Mouse (Mus musculus): ENCODE results near the gene Haus2. TPM values are rescaled to one million over a fixed set of nuclear protein-coding genes. Genes with fewer than 3 reads are reported as not detected.

Haus2 gene
- total RNA-seq, 2 experiments from 2014 or later = 19.9 to 22.6 TPM

DNA sequence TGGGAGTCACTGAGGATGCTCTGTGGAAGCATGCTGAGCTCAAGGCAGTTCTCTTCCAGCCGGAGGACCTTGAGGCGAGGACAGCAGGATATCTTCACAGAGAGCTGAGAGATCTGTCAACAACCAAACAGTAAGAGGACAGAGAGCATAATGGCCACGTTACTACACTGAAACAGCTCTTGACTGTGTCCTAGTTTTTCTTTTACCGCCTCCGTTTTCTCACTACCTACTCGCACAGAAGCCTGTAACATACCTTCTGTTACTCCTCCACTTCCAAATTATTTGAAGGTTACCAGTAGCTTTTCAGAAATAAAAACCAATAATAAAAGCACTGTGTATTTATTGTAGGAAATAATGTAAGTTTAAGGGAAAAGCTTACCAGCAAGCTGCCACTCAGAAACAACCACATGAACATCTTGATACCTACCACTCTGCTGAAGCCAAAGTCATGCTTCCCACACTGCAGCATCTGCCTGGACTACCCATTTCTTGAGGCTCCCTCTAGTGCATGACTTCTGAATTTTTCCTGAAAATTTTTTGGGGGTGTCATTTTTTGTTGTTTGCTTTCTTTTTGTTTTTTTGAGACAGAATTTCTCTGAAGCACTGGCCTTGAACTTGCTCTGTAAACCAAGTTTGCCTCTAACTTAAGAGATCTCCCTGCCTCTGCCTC, 3.0 kb upstream of the Haus2 start:
- 0 out of 2 replicates have a peak, but pooled peaks have one; percentile 36 for ATAC-seq (replicated peaks; ENCODE audit: low FRiP score, low TSS enrichment, poor library complexity, severe bottlenecking)

DNA sequence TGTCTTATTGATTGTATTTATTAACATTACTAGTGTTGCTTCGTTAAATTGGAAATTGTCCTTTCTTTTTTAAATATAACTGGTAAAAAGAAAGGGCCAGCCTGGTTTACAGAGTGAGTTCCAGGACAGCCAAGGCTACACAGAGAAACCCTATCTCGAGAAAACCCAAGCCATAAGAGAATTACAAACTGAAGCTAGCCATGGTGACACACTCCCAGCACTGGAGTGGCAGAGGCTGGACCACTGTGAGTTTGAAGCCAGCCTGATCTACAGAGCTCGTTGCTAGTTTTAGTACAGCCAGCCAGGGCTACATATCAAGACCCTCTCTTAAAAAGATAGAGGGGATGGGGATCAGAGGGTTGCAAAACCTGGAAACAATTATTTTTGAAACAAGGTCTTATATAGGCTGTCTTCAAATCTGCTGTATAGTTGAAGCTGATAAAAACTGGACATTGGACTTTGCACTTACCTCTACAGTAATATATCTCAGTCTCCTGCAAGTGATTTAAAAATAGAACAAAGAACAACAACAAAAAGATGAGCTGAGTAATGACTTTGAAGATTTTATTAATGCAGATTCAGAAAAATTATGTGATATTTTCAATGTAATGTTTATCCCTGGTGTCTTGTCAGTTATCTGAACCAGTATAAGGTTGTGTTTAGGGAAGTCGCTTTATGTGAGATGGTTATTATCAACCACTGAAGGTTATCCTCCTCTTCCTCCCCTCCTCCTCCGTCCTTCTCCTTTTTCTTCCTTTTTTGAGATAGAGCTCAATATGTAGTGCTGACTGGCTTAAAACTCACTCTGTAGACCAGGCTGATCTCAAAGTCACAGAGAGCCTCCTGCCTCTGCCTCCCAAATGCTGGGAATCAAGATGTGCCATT, 7.3 kb downstream of the Haus2 start:
- no peak for ATAC-seq (replicated peaks; ENCODE audit: low FRiP score, low TSS enrichment, poor library complexity, severe bottlenecking)

DNA sequence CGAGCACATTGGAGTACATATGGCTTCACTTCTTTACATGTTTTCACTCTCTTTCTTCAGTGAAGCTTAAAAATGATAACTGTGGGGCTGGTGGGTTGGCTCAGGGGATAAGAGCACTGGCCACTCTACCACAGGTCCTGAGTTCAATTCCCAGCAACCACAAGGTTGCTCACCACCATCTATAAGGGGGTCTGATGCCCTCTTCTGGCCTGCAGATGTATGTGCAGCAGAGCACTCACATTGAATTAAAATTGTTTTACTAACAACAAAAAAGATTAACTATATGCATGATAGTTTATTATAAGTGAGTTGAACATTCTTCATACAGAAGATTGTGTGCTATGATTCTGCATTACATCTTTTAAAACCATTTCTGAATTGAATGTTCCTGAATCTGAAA, 10.4 kb downstream of the Haus2 start:
- no peak for ATAC-seq (replicated peaks; ENCODE audit: low FRiP score, low TSS enrichment, poor library complexity, severe bottlenecking)

DNA sequence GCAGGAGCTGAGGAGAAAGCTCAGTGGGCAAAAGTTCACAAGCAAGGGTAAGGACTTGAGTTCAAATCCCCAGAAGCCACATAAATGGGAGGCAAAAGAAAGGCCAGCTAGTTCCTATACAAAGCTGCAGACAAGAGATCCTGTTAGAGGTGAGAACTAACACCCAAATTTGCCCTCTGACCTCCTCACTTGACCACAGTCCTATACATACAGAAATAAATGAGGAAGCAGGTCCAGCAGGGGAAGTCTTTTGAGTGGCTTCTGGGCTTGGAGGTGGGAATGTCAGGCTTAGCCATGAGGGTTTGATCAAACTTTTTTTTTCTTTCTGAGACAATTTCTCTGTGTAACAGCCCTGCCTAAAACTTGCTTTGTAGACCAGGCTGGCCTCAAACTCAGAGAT, 13.7 kb downstream of the Haus2 start:
- ATAC-seq (replicated peaks; ENCODE audit: low FRiP score, low TSS enrichment, poor library complexity, severe bottlenecking) = no peak

DNA sequence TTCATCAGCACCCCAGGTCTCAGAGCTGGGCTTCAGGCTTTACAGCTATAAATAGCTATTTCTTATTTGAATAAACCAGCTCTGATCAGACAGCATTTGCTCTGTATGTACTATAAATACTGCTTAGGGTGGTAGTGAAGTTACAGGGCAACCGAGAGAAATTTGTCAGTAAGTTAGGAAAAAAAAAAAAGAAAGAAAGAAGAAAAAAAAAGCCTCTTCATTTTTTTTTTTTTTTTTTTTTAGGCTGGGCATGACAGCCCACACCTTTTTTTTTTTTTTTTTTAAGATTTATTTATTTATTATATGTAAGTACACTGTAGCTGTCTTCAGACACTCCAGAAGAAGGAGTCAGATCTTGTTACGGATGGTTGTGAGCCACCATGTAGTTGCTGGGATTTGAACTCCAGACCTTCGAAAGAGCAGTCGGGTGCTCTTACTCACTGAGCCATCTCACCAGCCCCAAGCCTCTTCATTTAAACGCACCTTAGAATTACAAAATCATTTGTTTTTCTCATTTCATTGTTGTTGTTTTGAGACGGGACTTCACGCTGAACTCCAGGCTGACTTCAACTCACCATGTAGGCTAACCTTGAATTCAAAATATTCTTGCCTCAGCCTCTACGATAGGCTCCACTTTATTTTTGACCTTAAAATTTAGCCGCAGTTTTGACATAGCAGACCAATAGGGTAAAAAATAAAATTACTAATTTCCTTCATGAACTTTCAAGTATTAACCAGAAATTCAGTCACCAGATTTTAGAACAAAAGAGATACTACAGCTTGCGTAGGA, 19.1 kb downstream of the Haus2 start:
- ATAC-seq (replicated peaks; ENCODE audit: low FRiP score, low TSS enrichment, poor library complexity, severe bottlenecking) = no peak

DNA sequence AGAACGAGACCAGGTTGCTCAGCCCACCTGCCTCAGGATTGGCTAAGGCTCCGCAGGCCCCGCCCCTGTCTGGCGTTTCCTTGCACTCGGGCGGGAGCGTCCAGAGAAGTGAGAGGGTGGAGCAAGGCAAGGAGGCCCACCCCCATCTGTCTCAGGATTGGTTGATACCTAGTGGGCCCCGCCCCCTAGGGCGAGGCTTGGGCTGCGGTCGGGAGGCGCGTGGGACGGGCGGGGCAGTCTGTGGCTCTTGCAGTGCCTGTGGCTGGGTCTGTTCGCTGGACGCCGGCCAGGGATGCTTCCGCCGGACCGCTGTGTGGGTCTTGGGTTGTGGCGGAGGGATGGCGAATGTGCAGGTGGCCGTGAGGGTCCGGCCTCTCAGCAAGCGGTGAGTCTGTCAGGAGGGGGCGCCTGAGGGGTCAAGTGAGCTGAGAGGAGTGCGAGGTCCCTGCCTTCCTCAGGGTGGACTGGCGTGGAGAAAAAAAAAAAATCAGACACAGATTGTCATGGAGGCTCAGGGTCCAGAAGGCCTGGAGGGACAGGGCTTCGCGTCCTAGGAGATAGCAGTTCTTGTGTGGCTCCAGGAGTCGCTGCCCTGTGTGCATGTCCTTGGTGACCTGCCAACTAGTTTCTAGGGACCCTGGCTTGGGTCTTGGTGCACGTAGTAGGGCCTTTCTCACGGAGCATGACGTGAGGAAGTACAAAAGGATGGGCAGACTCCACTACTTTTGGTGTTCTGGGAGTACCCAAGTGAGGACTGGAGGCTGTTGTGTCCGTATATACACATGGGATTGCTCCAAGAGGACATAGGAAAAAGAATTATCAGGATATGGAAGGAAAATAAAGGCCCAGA, 19.9 kb downstream of the Haus2 start, which contains the start of gene Stard9:
Gene Stard9, plus strand, starts transcription at position 236 of the 850 bp plus-strand sequence.
- ATAC-seq (replicated peaks; ENCODE audit: low FRiP score, low TSS enrichment, poor library complexity, severe bottlenecking) = peak; percentile 99

DNA sequence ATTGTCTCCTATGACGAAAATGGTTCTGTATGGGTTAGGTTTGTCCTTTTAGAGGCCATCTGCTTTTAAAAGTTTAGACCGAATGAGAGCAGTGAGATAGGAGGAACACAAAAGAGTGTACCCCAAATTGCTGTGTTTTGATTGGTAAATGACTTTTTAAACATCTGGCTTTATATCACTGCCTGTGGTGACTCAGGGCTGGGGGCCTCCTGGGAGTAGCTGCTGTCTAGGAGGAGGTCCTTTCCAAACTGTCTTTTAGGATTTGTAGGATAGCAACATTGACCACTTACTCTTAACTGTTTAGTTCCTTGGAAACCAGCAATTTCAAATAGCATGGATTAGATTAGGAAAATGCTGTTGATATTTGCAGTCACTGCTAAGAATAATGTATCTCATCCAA, 21.1 kb downstream of the Haus2 start:
- no peak for ATAC-seq (replicated peaks; ENCODE audit: low FRiP score, low TSS enrichment, poor library complexity, severe bottlenecking)

DNA sequence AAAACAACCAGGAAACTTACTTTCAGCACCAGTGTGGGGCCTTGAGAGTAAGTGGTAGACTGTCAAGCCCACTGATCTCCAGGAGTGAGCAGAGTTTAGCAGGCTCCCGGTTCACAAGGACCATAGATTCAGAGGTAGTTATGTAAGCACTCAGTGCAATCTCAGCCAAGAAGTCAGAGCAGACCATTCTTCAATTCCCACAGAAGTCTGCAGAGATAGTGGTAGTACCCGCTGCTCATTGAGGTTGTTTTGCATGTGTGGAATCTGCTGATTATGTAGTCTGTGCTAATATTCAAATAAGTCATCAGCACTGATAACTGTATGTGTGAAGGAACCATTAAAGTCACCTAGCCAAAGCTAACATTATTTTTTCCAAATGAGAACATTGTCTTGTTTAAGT, 21.5 kb downstream of the Haus2 start:
- ATAC-seq (replicated peaks; ENCODE audit: low FRiP score, low TSS enrichment, poor library complexity, severe bottlenecking) = no peak

DNA sequence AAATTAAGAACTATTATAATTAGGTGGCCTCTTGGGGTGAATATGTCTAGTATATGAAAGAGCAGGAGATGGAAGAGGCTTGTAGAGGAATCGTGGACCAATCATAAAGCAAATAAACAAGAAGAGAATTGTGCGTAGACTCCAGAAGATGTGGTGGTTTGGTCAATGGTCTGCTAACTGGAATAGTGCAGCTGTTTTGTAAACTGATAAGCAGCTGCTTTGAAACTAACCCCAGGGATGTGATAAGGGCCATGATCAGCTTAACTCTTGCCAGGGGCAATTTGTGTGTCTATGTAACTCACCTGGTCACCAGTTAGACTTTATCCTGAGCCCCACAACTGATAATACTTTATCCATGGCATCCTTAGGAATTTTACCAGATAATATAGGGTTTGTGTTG, 22.3 kb downstream of the Haus2 start:
- no peak for ATAC-seq (replicated peaks; ENCODE audit: low FRiP score, low TSS enrichment, poor library complexity, severe bottlenecking)

DNA sequence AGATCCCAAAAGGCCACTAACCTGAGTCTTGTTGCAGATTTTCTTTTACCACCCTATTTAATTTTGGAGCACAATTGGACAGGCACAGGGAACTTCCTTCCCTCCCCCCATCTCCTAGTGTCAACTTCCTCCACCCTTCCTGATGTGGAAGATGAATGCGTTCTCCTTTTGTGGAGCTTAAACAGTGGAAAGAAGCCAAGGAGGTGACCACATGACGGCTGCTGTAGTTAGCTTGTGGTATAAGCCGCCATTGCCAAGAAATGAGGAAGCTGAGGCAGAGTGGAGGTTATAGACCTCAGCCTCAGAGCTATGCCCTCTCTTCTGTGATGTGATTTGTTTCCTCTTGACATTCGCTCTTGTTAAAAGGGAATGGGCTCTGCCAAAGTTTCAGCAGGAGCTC, 22.8 kb downstream of the Haus2 start:
- ATAC-seq (replicated peaks; ENCODE audit: low FRiP score, low TSS enrichment, poor library complexity, severe bottlenecking) = no peak

DNA sequence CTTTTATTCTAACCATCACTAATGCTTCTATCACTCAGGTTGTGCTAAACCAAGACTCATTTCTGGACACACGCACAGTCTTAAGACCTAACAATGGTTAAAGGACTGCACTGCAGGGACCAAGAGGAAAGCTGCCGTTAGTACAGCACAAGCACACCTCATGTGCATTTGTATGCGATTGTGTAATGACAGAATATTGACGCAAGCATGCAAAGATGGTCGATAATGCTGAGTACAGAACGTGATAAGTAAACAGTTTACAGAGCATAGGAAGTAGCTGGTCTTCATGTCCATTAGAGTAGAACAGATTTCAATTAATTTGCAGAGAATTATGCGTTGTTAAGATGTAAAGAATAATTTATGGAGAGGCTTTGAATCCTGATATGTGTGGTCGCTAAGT, 31.7 kb downstream of the Haus2 start:
- ATAC-seq (replicated peaks; ENCODE audit: low FRiP score, low TSS enrichment, poor library complexity, severe bottlenecking) = no peak

DNA sequence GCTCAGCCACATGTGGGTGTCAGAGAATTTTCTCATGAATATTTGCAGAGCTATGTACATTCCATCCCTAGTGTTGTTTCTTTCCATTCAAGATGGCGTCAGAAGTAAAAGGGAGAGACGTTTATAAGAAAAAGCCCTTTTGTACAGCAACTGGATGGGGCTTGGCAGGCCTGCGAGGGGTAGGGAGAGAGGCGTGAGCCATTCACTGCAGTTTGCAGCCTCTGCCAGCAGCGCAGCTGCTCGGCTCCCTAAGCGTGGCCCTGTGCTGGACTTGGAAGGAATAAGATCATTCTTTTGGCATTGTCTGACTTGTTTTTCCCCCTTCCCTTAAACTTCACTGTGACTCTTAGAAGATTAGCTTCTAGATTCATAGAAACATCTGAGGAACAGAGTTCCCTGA, 34.7 kb downstream of the Haus2 start:
- no peak for ATAC-seq (replicated peaks; ENCODE audit: low FRiP score, low TSS enrichment, poor library complexity, severe bottlenecking)

DNA sequence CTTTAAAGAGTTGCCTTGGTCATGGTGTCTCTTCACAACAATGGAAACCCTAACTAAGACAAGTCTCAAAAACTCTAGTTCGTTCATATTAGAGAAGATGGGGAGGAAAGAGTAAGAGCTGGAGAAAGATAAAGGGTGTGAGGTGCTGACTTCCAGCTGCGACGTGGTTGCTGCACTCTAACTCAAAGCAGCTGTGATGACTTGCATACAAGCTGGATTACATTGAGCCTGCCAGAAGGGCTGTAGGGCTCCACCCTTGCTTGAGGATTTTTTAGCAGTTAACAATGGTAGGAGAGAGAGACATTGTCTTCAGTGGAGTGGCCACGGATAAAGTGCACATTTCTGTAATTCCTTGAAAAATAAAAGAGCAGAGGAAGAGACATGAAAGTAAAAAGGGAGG, 37.6 kb downstream of the Haus2 start:
- ATAC-seq (replicated peaks; ENCODE audit: low FRiP score, low TSS enrichment, poor library complexity, severe bottlenecking) = no peak

DNA sequence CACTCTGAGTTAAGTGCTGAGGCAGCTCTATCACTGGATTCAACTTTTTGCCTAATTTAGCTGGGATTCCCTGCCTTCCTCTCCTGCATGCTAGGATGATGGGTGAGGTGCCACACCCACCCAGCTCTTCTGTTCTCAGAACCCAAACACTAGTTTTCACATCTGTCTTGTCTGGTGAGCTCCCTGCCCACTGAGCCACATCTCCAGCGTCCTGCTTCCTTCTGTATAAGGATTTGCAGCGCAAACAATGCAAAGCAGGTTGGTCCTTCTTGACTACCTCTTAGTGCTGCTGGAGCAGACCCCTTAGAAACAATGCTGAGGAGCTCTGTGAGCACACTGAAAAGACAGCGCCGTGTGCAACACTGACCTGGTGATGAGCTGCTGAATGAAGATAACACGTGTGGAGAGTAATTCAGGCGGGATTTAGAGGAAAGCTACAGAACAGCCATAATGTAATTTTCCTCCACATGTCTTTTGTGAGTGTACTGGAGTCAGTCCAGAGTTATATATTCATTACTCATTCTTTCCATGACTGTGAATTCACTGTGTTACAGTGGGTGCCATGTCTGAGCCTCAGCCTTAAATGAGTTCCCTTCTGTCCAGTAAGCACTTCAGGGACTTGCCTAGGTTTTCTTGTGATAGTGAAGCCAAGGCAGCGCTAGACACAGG, 43.2 kb downstream of the Haus2 start:
- no peak for ATAC-seq (replicated peaks; ENCODE audit: low FRiP score, low TSS enrichment, poor library complexity, severe bottlenecking)

DNA sequence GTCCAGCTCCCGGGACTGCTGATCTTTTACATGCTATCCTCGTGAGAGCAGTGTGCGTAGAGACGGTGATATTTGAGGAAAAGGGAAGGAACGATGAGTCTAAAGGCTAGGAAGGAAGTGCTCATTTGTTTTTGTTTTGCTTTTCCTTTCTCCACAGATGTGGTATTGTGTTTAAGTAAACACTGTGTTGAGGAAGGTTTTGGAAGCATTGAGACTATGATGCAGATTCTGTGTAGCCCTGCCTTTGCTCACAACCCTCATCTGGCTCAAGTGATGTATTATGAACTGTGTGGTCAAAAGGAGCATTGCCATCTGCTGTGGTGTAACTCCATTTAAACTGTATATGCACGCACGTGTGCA, 43.7 kb downstream of the Haus2 start:
- ATAC-seq (replicated peaks; ENCODE audit: low FRiP score, low TSS enrichment, poor library complexity, severe bottlenecking) = no peak

DNA sequence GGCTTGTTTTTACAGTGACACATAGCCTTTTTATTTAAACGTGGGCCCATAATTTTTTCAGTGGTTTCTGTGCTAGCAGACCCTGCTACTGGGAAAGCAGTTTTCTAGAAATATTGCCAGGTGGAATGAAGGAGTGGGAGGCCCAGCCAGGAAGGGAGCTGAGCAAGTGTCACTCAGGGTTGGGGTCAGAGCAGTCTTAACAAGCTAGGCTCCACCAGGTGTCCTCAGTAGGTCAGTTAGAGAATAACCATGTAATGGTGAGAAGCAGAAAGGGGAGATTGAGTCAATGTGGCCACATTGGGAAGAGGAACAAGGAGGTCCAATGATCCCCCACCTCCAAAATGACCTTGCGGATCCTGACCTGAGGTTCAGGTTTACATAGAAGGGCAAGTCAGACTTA, 45.5 kb downstream of the Haus2 start:
- no peak for ATAC-seq (replicated peaks; ENCODE audit: low FRiP score, low TSS enrichment, poor library complexity, severe bottlenecking)

DNA sequence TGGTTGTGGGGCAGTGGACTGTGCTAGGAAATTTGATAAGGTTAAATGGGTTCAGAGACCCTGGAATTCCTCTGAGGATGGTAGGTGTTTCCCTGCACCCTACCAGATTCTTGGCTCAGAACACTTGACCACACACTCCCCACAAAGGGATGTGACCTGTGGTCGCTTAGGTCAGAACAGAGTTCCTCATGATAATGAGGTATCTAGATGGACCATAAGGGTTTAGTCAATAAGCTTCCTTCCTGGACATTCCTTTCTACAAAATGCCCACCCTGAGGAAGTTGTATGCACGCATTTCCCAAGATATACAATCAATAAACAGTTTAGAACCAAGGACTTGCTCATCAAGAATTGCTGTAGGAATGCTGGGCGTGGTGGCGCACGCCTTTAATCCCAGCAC, 46.7 kb downstream of the Haus2 start:
- ATAC-seq (replicated peaks; ENCODE audit: low FRiP score, low TSS enrichment, poor library complexity, severe bottlenecking) = no peak

DNA sequence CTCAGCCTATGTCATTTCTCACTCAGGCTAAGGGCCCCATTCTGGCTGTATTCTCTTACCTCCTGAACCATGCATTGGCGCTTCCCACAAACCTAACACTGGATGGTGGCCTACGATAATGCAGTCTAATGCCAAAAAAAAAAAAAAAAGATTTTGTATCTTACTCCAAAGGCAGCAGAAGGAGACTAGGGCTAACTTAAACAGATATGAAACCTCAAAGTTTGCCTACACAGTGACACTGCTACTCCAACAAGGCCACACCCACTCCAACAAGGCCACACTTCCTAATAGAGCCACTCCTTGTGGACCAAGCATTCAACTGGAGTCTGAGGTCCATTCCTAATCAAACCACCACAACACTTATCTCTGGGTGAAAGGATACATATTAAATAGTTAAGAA, 47.5 kb downstream of the Haus2 start:
- ATAC-seq (replicated peaks; ENCODE audit: low FRiP score, low TSS enrichment, poor library complexity, severe bottlenecking) = peak; percentile 60

DNA sequence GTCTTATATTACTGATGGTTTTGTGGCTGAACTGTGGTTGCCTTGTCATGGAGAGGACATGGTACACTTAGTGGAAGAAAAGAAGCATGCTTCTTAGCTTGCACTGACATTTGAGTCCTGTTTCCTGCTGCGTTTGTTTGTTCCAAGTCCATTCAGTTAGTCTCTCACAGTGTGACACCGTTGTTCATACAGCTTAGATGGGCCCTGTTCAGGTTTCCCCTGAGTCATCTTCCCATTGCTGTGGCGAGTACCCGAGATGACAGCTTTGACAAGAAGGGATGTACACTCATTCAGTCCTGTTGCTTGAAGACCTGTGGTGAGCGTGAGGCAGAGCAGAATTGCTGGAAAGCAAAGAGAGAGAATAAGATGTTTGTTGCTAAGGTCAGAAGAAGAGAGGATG, 49.3 kb downstream of the Haus2 start:
- ATAC-seq (replicated peaks; ENCODE audit: low FRiP score, low TSS enrichment, poor library complexity, severe bottlenecking) = no peak

Measured in megakaryocyte-erythroid progenitor cell, adult 5-6 weeks (primary cell).